Mouse (Mus musculus) spleen, adult 2 months (tissue): ENCODE data around the gene Ftl1. TPM values are rescaled to one million over a fixed set of nuclear protein-coding genes. Genes with fewer than 3 reads are reported as not detected.
"Not testable (repeated sequence)": the region's sequence is repeated elsewhere in the genome, so short reads cannot be mapped to it uniquely, and the experiment has no call there.

ENCODE experiments used
- DNase-seq, 2 experiments: peaks; one replicate each; pipeline versions ENCODE4 v3.0.0 to v3.0.0-alpha.2; 2012 to 2021; ENCODE audit warnings: low spot score in 2 of 2, low read depth in 1 of 2
- H3K27ac ChIP-seq: fragments of 200-500 bp; 2 replicates; pipeline ENCODE4 v1.5.1; 2012; ENCODE audit warnings: low read length, inconsistent platforms; ENCODE audit not compliant: insufficient read depth
- H3K27me3 ChIP-seq: fragments of 200-500 bp; 2 replicates; pipeline ENCODE4 v1.6.1; 2012; ENCODE audit warnings: mild to moderate bottlenecking, moderate library complexity, low read length, inconsistent platforms; ENCODE audit not compliant: control insufficient read depth, insufficient read depth
- H3K36me3 ChIP-seq: fragments of 200-500 bp; 2 replicates; pipeline ENCODE4 v1.6.1; 2012; ENCODE audit warnings: mild to moderate bottlenecking, low read length, inconsistent platforms; ENCODE audit not compliant: control insufficient read depth, insufficient read depth
- H3K4me1 ChIP-seq: fragments of 200-500 bp; 2 replicates; pipeline ENCODE4 v1.6.1; 2011; ENCODE audit warnings: inconsistent platforms; ENCODE audit not compliant: control insufficient read depth, insufficient read depth, insufficient read length
- H3K4me3 ChIP-seq: fragments of 200-500 bp; 2 replicates; pipeline ENCODE4 v1.5.1; 2011; ENCODE audit warnings: mild to moderate bottlenecking, inconsistent platforms; ENCODE audit not compliant: insufficient read depth, insufficient read length; ENCODE audit errors: extremely low read depth
- CTCF ChIP-seq: fragments of 200-500 bp; IDR thresholded peaks from 2 replicates; pipeline ENCODE4 v1.5.1; 2011; ENCODE audit warnings: mild to moderate bottlenecking, inconsistent platforms; ENCODE audit not compliant: insufficient read depth, insufficient read length, insufficient replicate concordance; ENCODE audit errors: extremely low read depth
- POLR2A ChIP-seq: fragments of 200-500 bp; IDR thresholded peaks from 2 replicates; pipeline ENCODE4 v1.6.1; 2011; ENCODE audit warnings: low read depth, low read length, inconsistent platforms
- WGBS: fragments of 180-500 bp; shearing (Covaris S2); methylation state at CpG from one replicate; pipeline ENCODE4 v1.1.7; 2018; 5-methylcytosine and 5-hydroxymethylcytosine counted together
- polyA plus RNA-seq: library from polyadenylated mRNA; depleted of rRNA; stranded (reverse); fragments of >200 nt; gene quantifications from 2 replicates; pipeline ENCODE4 v1.2.3, GENCODE M21; 2012

Ftl1 gene
- polyA plus RNA-seq, 1 experiment, result 3,579 TPM

GRCm38 (mm10) chr7:45465549-45465948 is 5.9 kb upstream of the Ftl1 start:
- 78% methylated on average over 9 of the region's 9 CpGs for WGBS

DNA sequence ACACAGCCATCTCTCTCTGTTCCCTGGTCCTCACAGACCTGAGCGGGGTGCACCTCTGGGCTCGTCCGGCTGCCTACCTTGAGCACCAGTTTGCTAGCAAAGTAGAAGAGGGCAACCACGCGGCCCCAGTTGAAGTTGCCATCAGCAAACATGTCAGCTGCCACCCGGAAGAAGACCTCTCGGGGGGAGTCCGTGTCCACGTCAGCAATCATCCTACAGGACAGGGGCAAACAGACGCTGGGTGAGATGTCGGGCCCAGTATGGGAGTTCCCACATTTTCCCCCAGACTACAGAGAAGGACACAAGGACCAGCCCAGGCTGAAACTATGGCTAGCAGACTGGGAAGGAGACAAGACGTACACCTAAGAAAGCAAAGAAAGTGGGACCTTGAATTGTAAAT is 5.4 kb upstream of the Ftl1 start:
- Histone ChIP-seq H3K27ac (no peak overlapping the region), H3K27me3 (no peaks in the 10 kb centered on the region), H3K4me1 (peaks cover 7% of the 10 kb centered on the region), H3K36me3 (peaks cover 19% of the 10 kb centered on the region), H3K4me3 (no peak overlapping the region)
- WGBS, result 95% methylated on average over 12 of the region's 12 CpGs
- no peak for DNase-seq
- TF ChIP-seq CTCF (no peak), POLR2A (no peak)

More at GRCm38 (mm10) chr7:45465549-45465948, 5.9 kb upstream of the Ftl1 start:
- Histone ChIP-seq H3K27me3 (no peaks in the 10 kb centered on the region), H3K4me1 (peaks cover 7% of the 10 kb centered on the region), H3K27ac (no peak overlapping the region), H3K4me3 (0 out of 2 replicates have a peak overlapping the region, but pooled peaks have one; percentile 90), H3K36me3 (peaks cover 19% of the 10 kb centered on the region)
- DNase-seq, result no peak
- TF ChIP-seq POLR2A (no peak), CTCF (no peak)

DNA sequence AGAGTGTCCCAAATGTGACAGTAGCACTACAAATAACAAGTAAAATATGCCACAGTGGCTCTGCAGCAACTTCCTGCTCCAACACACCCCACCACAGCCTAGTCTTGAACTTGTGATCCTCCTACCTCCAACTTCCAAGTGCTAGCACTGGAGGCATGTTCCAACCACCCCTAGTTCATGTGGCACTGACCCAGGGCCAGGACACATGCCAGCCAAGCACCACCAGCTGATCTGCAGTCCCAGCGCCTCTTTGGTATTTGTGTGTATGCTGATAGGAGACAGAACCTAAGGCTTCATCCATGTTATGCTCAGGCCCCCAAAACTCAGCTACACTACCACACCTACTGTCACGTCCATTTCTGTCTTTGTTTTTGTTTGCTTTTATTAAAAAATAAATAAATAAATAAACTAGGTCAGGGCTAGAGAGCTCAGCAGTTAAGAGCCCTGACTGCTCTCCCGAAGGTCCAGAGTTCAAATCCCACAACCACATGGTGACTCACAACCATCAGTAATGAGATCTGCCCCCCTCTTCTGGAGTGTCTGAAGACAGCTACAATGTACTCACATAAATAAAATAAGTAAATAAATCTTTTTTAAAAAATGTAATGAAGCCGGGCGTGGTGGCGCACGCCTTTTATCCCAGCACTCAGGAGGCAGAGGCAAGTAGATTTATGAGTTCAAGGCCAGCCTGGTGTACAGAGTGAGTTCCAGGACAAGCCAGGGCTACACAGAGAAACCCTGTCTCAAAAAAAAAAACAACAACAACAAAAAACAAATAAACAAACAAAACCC is 4.5 kb upstream of the Ftl1 start:
- Histone ChIP-seq H3K36me3 (peaks cover 19% of the 10 kb centered on the region), H3K27ac (no peak overlapping the region), H3K27me3 (no peaks in the 10 kb centered on the region), H3K4me3 (no peak overlapping the region), H3K4me1 (peaks cover 7% of the 10 kb centered on the region)
- TF ChIP-seq CTCF (no peak), POLR2A (no peak)
- WGBS, result 93% methylated on average over 7 of the region's 7 CpGs
- DNase-seq, result no peak

GRCm38 (mm10) chr7:45462868-45463267 is 3.2 kb upstream of the Ftl1 start:
- H3K4me1 ChIP-seq, DNase-seq, H3K27ac ChIP-seq, H3K27me3 ChIP-seq, H3K4me3 ChIP-seq: not testable (repeated sequence)
- peaks cover 27% of the 10 kb centered on the region for H3K36me3 ChIP-seq
- WGBS, result 78% methylated on average over 4 of the region's 4 CpGs

GRCm38 (mm10) chr7:45462325-45462724 is 2.6 kb upstream of the Ftl1 start:
- no peak for DNase-seq
- Histone ChIP-seq H3K4me1 (peaks cover 10% of the 10 kb centered on the region), H3K27ac (no peak overlapping the region), H3K36me3 (peaks cover 31% of the 10 kb centered on the region), H3K27me3 (no peaks in the 10 kb centered on the region), H3K4me3 (no peak overlapping the region)
- TF ChIP-seq CTCF, result no peak
- TF ChIP-seq POLR2A, result no peak
- 91% methylated on average over 4 of the region's 4 CpGs for WGBS

GRCm38 (mm10) chr7:45461781-45462180 is 2.1 kb upstream of the Ftl1 start:
- TF ChIP-seq CTCF, result no peak
- TF ChIP-seq POLR2A, result no peak
- whole genome bisulfite sequencing, result 94% methylated on average over 4 of the region's 4 CpGs
- no peak for DNase-seq
- Histone ChIP-seq H3K36me3 (peaks cover 33% of the 10 kb centered on the region), H3K27me3 (no peaks in the 10 kb centered on the region), H3K27ac (no peak overlapping the region), H3K4me1 (peaks cover 13% of the 10 kb centered on the region), H3K4me3 (no peak overlapping the region)

DNA sequence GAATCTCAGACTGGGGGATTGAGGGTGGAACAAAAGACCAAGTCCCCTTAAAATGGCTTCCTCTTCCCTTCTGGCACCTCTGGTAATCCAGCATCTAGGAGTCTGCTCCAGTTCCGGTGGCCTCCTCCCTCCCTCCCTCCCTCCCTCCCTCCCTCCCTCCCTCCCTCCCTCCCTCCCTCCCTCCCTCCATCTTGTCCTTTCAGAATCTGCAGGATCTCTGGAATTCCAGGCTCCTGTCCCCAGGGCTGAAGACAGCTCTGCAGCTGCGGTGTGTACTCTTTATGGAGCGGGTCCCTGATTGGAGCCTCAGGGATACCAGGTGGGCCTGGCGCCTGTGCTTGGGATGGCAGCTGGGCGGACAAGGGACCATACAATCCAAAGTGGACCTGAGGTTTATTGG is 1.6 kb upstream of the Ftl1 start:
- Histone ChIP-seq H3K27me3 (no peaks in the 10 kb centered on the region), H3K4me1 (peaks cover 13% of the 10 kb centered on the region; the same call in 1 of the 2 replicates), H3K4me3 (no peak overlapping the region), H3K27ac (peak overlapping the region; percentile 79), H3K36me3 (peaks cover 34% of the 10 kb centered on the region)
- DNase-seq, result no peak
- 96% methylated on average over 4 of the region's 5 CpGs for WGBS
- TF ChIP-seq POLR2A, result no peak
- no peak for TF ChIP-seq CTCF
